Mouse (Mus musculus): Measurements from ENCODE around the gene Gp1ba. TPM values are rescaled to one million over a fixed set of nuclear protein-coding genes. Genes with fewer than 3 reads are reported as not detected.

The Gp1ba gene
- total and polyA plus RNA-seq, 3 experiments: 1.1 to 9.0 (median 3.4) TPM

DNA sequence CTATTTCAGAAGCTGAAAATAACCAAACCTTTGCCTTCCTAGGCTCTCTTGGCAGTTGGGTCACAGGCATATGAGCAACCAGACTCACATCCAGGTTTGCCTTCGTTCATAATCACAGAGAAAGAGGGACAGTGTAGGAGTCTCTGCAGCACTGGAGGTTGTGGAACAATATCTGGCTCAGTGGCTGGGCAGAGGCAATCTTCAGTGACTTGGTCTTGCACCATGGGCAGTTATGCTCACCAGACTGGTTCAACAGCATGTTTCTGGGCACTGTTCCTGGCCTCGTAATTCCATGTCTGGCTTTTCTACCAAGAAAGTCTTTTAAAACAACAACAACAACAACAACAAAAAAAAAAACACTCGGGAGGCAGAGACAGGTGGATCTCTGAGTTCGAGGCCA, 3.3 kb upstream of the Gp1ba start:
- H3K36me3 ChIP-seq (replicated peaks): peaks cover 9% of the 10 kb centered on the region
- H3K27me3 ChIP-seq (ENCODE audit: insufficient read depth, low read length): no peaks in the 10 kb centered on the region
- DNase-seq (ENCODE audit: low spot score) (no peak), ATAC-seq (ENCODE audit: extremely low read depth, insufficient number of reproducible peaks, low FRiP score, poor library complexity, severe bottlenecking) (no peak)
- peaks cover 47% of the 10 kb centered on the region for H3K4me1 ChIP-seq (ENCODE audit: insufficient read depth, low read depth, low read length)
- TF ChIP-seq POLR2AphosphoS5 (IDR thresholded peaks at IDR 0.05; ENCODE audit: insufficient replicate concordance, low read depth, low read length) (no peak), GATA1 (IDR thresholded peaks at IDR 0.05; ENCODE audit: borderline replicate concordance, low read length) (no peak), GATA2 (IDR thresholded peaks at IDR 0.05; ENCODE audit: borderline replicate concordance, low read depth, low read length) (no peak), CTCF (IDR thresholded peaks at IDR 0.05; ENCODE audit: low read depth, low read length) (no peak), TAL1 (conservative IDR thresholded peaks at IDR 0.05; ENCODE audit: low read depth, low read length) (no peak)
- H3K4me3 ChIP-seq (ENCODE audit: low read depth, low read length): no peak overlapping the region
- H3K9me3 ChIP-seq (replicated peaks): no peaks in the 10 kb centered on the region

GRCm38 (mm10) chr11:70637764-70638163, 1.2 kb upstream of the Gp1ba start:
- DNase-seq (ENCODE audit: low spot score) (no peak), ATAC-seq (ENCODE audit: extremely low read depth, insufficient number of reproducible peaks, low FRiP score, poor library complexity, severe bottlenecking) (no peak)
- H3K27me3 ChIP-seq (ENCODE audit: insufficient read depth, low read length): no peaks in the 10 kb centered on the region
- TF ChIP-seq CTCF (IDR thresholded peaks at IDR 0.05; ENCODE audit: low read depth, low read length): no peak
- no peak for TF ChIP-seq GATA1 (IDR thresholded peaks at IDR 0.05; ENCODE audit: borderline replicate concordance, low read length)
- TF ChIP-seq TAL1 (conservative IDR thresholded peaks at IDR 0.05; ENCODE audit: low read depth, low read length): no peak
- TF ChIP-seq GATA2 (IDR thresholded peaks at IDR 0.05; ENCODE audit: borderline replicate concordance, low read depth, low read length): no peak
- no peak for TF ChIP-seq POLR2AphosphoS5 (IDR thresholded peaks at IDR 0.05; ENCODE audit: insufficient replicate concordance, low read depth, low read length)
- H3K9me3 ChIP-seq (replicated peaks): no peaks in the 10 kb centered on the region
- H3K4me1 ChIP-seq (ENCODE audit: insufficient read depth, low read depth, low read length): peaks cover 59% of the 10 kb centered on the region
- H3K4me3 ChIP-seq (ENCODE audit: low read depth, low read length): no peak overlapping the region
- peaks cover 25% of the 10 kb centered on the region for H3K36me3 ChIP-seq (replicated peaks)

DNA sequence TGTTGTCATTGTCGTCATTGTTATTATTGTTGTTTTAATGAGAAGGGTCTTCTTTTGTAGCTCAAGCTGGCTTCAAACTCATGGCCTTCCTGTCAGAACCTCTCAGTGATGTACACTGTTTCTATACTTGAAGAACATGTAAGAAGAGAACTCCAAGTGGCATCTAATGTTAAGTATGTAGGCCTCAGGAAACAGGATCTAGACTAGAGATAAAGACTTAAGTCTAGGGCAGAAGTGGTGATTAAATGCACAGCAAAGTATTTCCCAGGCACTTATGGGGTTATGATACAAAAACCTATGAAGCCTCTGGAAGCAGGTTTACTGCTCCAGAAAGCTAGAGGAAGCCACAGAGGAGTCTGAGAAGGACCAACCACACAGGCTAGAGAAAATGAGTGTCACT, 629 bp upstream of the Gp1ba start:
- TF ChIP-seq GATA2 (IDR thresholded peaks at IDR 0.05; ENCODE audit: borderline replicate concordance, low read depth, low read length): no peak
- no peak for TF ChIP-seq POLR2AphosphoS5 (IDR thresholded peaks at IDR 0.05; ENCODE audit: insufficient replicate concordance, low read depth, low read length)
- no peak for TF ChIP-seq GATA1 (IDR thresholded peaks at IDR 0.05; ENCODE audit: borderline replicate concordance, low read length)
- TF ChIP-seq CTCF (IDR thresholded peaks at IDR 0.05; ENCODE audit: low read depth, low read length): no peak
- no peak for TF ChIP-seq TAL1 (conservative IDR thresholded peaks at IDR 0.05; ENCODE audit: low read depth, low read length)
- Histone ChIP-seq H3K9me3 (replicated peaks) (no peaks in the 10 kb centered on the region), H3K4me3 (ENCODE audit: low read depth, low read length) (no peak overlapping the region; the same call in 1 of the 2 replicates), H3K36me3 (replicated peaks) (peaks cover 30% of the 10 kb centered on the region), H3K4me1 (ENCODE audit: insufficient read depth, low read depth, low read length) (peaks cover 61% of the 10 kb centered on the region), H3K27me3 (ENCODE audit: insufficient read depth, low read length) (no peaks in the 10 kb centered on the region)
- DNase-seq (ENCODE audit: low spot score): no peak
- peak; percentile 22; the same call in 1 of the 2 replicates for ATAC-seq (ENCODE audit: extremely low read depth, insufficient number of reproducible peaks, low FRiP score, poor library complexity, severe bottlenecking)

GRCm38 (mm10) chr11:70639976-70640375, 1.1 kb downstream of the Gp1ba start:
- H3K27me3 ChIP-seq (ENCODE audit: insufficient read depth, low read length): no peaks in the 10 kb centered on the region

DNA sequence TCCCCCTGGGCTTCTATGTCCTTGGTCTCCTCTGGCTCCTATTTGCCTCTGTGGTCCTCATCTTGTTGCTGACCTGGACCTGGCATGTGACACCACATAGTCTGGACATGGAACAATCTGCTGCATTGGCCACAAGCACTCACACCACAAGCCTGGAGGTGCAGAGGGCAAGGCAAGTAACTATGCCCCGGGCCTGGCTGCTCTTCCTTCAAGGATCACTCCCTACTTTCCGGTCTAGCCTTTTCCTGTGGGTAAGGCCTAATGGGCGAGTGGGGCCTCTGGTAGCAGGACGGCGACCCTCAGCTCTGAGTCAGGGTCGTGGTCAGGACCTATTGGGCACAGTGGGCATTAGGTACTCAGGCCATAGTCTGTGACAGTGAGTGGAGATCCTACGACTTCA, 2.3 kb downstream of the Gp1ba start:
- H3K36me3 ChIP-seq (replicated peaks): peaks cover 59% of the 10 kb centered on the region
- TF ChIP-seq GATA1 (IDR thresholded peaks at IDR 0.05; ENCODE audit: borderline replicate concordance, low read length): no peak
- TF ChIP-seq TAL1 (conservative IDR thresholded peaks at IDR 0.05; ENCODE audit: low read depth, low read length): no peak
- TF ChIP-seq CTCF (IDR thresholded peaks at IDR 0.05; ENCODE audit: low read depth, low read length): no peak
- no peak for TF ChIP-seq GATA2 (IDR thresholded peaks at IDR 0.05; ENCODE audit: borderline replicate concordance, low read depth, low read length)
- ATAC-seq (ENCODE audit: extremely low read depth, insufficient number of reproducible peaks, low FRiP score, poor library complexity, severe bottlenecking): no peak

More at GRCm38 (mm10) chr11:70639976-70640375, 1.1 kb downstream of the Gp1ba start:
- H3K9me3 ChIP-seq (replicated peaks): no peaks in the 10 kb centered on the region
- ATAC-seq (ENCODE audit: extremely low read depth, insufficient number of reproducible peaks, low FRiP score, poor library complexity, severe bottlenecking) (no peak), DNase-seq (ENCODE audit: low spot score) (no peak)
- peaks cover 47% of the 10 kb centered on the region for H3K36me3 ChIP-seq (replicated peaks)
- TF ChIP-seq GATA2 (IDR thresholded peaks at IDR 0.05; ENCODE audit: borderline replicate concordance, low read depth, low read length) (no peak), GATA1 (IDR thresholded peaks at IDR 0.05; ENCODE audit: borderline replicate concordance, low read length) (no peak), POLR2AphosphoS5 (IDR thresholded peaks at IDR 0.05; ENCODE audit: insufficient replicate concordance, low read depth, low read length) (no peak), CTCF (IDR thresholded peaks at IDR 0.05; ENCODE audit: low read depth, low read length) (no peak), TAL1 (conservative IDR thresholded peaks at IDR 0.05; ENCODE audit: low read depth, low read length) (no peak)
- no peak overlapping the region for H3K4me3 ChIP-seq (ENCODE audit: low read depth, low read length)
- peaks cover 70% of the 10 kb centered on the region for H3K4me1 ChIP-seq (ENCODE audit: insufficient read depth, low read depth, low read length)

DNA sequence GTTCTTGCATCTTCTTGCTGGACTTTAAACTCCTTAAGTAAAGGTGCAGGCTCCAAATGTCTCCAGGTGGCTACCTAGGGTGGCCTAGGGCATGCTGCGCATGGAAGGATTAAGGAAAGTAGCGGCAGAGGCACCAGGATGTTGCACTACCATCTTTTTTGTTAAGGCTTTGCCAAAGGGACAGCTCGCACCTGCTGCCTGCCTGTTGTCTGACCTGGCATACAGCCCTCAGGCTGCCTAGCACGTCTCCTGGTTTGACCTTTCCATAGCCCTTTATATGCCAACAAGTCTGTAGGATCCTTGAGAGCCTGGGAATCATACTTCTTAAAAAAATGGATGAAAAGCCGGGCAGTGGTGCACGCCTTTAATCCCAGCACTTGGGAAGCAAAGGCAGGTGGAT, 4.1 kb downstream of the Gp1ba start:
- Histone ChIP-seq H3K27me3 (ENCODE audit: insufficient read depth, low read length) (no peaks in the 10 kb centered on the region), H3K9me3 (replicated peaks) (no peaks in the 10 kb centered on the region), H3K4me1 (ENCODE audit: insufficient read depth, low read depth, low read length) (peaks cover 73% of the 10 kb centered on the region), H3K36me3 (replicated peaks) (peaks cover 64% of the 10 kb centered on the region), H3K4me3 (ENCODE audit: low read depth, low read length) (no peak overlapping the region)
- TF ChIP-seq POLR2AphosphoS5 (IDR thresholded peaks at IDR 0.05; ENCODE audit: insufficient replicate concordance, low read depth, low read length) (no peak), GATA1 (IDR thresholded peaks at IDR 0.05; ENCODE audit: borderline replicate concordance, low read length) (no peak), CTCF (IDR thresholded peaks at IDR 0.05; ENCODE audit: low read depth, low read length) (no peak), GATA2 (IDR thresholded peaks at IDR 0.05; ENCODE audit: borderline replicate concordance, low read depth, low read length) (no peak), TAL1 (conservative IDR thresholded peaks at IDR 0.05; ENCODE audit: low read depth, low read length) (no peak)
- ATAC-seq (ENCODE audit: extremely low read depth, insufficient number of reproducible peaks, low FRiP score, poor library complexity, severe bottlenecking) (no peak), DNase-seq (ENCODE audit: low spot score) (no peak)

More for the DNA sequence above, 2.3 kb downstream of the Gp1ba start:
- Histone ChIP-seq H3K4me3 (ENCODE audit: low read depth, low read length) (no peak overlapping the region), H3K4me1 (ENCODE audit: insufficient read depth, low read depth, low read length) (peaks cover 80% of the 10 kb centered on the region), H3K9me3 (replicated peaks) (no peaks in the 10 kb centered on the region), H3K27me3 (ENCODE audit: insufficient read depth, low read length) (no peaks in the 10 kb centered on the region)
- no peak for DNase-seq (ENCODE audit: low spot score)

Measured in G1E (cell line).